Mouse (Mus musculus): ENCODE measurements around the gene Etl4. TPM values are rescaled to one million over a fixed set of nuclear protein-coding genes. Genes with fewer than 3 reads are reported as not detected.

Gene Etl4
- polyA plus RNA-seq, 1 experiment from 2014 or later = 12.3 TPM

DNA sequence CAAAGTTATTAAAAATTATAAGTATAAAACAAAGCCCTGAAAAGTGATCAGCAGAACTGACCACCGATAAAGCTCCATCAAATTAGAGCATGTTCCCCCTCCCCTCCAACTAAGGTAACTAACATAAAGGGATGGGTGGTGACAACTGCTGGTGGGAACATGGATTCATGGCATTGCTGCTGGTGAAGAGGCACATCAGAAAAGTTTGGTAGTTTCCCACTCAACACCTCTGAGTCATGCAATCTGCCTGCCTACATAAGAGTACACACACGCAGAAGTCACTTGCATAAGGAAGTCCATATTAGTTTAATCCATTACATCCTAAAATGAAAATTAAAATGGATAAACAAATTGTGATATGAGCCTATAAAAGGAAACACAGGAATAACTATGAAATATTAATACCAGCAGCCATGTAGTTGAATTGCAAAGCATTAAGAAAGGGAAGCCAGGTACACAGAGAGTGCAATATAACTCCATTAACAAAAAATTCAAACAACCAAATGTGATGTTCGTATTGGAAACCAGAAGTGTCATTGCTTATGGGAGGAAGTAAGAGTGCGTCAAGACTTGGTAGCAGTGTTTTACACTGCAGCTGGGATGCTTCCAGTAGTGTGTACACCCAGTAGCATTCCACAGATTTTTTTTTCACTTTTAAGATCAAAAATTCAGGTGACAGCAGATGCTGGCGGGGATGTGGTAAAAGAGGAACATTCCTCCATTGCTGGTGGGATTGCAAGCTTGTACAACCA, 307.3 kb downstream of the Etl4 start:
- no peaks in the 10 kb centered on the region for H3K36me3 ChIP-seq
- 81% methylated on average over 5 of the region's 5 CpGs for WGBS

GRCm38 (mm10) chr2:20231371-20231770, 321.8 kb downstream of the Etl4 start:
- H3K4me2 ChIP-seq = no peak overlapping the region
- no peak overlapping the region for H3K27ac ChIP-seq (ENCODE audit: poor library complexity, severe bottlenecking)
- no peaks in the 10 kb centered on the region for H3K4me1 ChIP-seq (replicated peaks)
- 70% methylated on average over 4 of the region's 4 CpGs for WGBS
- no peak overlapping the region for H3K9ac ChIP-seq
- no peaks in the 10 kb centered on the region for H3K9me3 ChIP-seq (replicated peaks)
- H3K4me3 ChIP-seq = no peak overlapping the region
- no peak for ATAC-seq (ENCODE audit: insufficient number of reproducible peaks, low FRiP score)
- no peaks in the 10 kb centered on the region for H3K27me3 ChIP-seq (replicated peaks)
- no peaks in the 10 kb centered on the region for H3K36me3 ChIP-seq

More for the DNA sequence above, 307.3 kb downstream of the Etl4 start:
- no peak overlapping the region for H3K4me3 ChIP-seq
- H3K4me1 ChIP-seq (replicated peaks) = no peaks in the 10 kb centered on the region
- no peak overlapping the region for H3K27ac ChIP-seq (ENCODE audit: poor library complexity, severe bottlenecking)
- no peaks in the 10 kb centered on the region for H3K27me3 ChIP-seq (replicated peaks)
- no peak overlapping the region for H3K9ac ChIP-seq
- no peaks in the 10 kb centered on the region for H3K9me3 ChIP-seq (replicated peaks)
- no peak overlapping the region for H3K4me2 ChIP-seq
- no peak for ATAC-seq (ENCODE audit: insufficient number of reproducible peaks, low FRiP score)

- WGBS = 73% methylated on average over 4 of the region's 4 CpGs
- H3K9me3 ChIP-seq (replicated peaks) = no peaks in the 10 kb centered on the region
Measured at GRCm38 (mm10) chr2:20248043-20248664, 338.6 kb downstream of the Etl4 start.

GRCm38 (mm10) chr2:20249403-20249802, 339.8 kb downstream of the Etl4 start:
- WGBS = 33% methylated on average over 4 of the region's 4 CpGs
- H3K4me1 ChIP-seq (replicated peaks) = 0 out of 2 replicates have a peak, but pooled peaks cover 3% of the 10 kb centered on the region
- ATAC-seq (ENCODE audit: insufficient number of reproducible peaks, low FRiP score) = no peak
- H3K9ac ChIP-seq = no peak overlapping the region
- no peak overlapping the region for H3K4me2 ChIP-seq
- H3K36me3 ChIP-seq = no peaks in the 10 kb centered on the region
- no peaks in the 10 kb centered on the region for H3K27me3 ChIP-seq (replicated peaks)
- H3K27ac ChIP-seq (ENCODE audit: poor library complexity, severe bottlenecking) = no peak overlapping the region
- H3K4me3 ChIP-seq = no peak overlapping the region
- peaks cover 4% of the 10 kb centered on the region for H3K9me3 ChIP-seq (replicated peaks)

More at GRCm38 (mm10) chr2:20248043-20248664, 338.6 kb downstream of the Etl4 start:
- H3K9ac ChIP-seq = no peak overlapping the region
- no peaks in the 10 kb centered on the region for H3K36me3 ChIP-seq
- H3K27me3 ChIP-seq (replicated peaks) = no peaks in the 10 kb centered on the region
- no peak overlapping the region for H3K27ac ChIP-seq (ENCODE audit: poor library complexity, severe bottlenecking)
- H3K4me1 ChIP-seq (replicated peaks) = 0 out of 2 replicates have a peak, but pooled peaks cover 3% of the 10 kb centered on the region
- ATAC-seq (ENCODE audit: insufficient number of reproducible peaks, low FRiP score) = no peak
- H3K4me3 ChIP-seq = no peak overlapping the region
- no peak overlapping the region for H3K4me2 ChIP-seq

- no peak overlapping the region for H3K27ac ChIP-seq (ENCODE audit: poor library complexity, severe bottlenecking)
- no peaks in the 10 kb centered on the region for H3K9me3 ChIP-seq (replicated peaks)
- no peaks in the 10 kb centered on the region for H3K36me3 ChIP-seq
- no peak overlapping the region for H3K4me2 ChIP-seq
- ATAC-seq (ENCODE audit: insufficient number of reproducible peaks, low FRiP score) = no peak
- no peaks in the 10 kb centered on the region for H3K27me3 ChIP-seq (replicated peaks)
- H3K9ac ChIP-seq = no peak overlapping the region
- H3K4me3 ChIP-seq = no peak overlapping the region
- 60% methylated on average over 2 of the region's 2 CpGs for WGBS
- no peaks in the 10 kb centered on the region for H3K4me1 ChIP-seq (replicated peaks)
Measured at GRCm38 (mm10) chr2:20276124-20276523, 366.5 kb downstream of the Etl4 start.

DNA sequence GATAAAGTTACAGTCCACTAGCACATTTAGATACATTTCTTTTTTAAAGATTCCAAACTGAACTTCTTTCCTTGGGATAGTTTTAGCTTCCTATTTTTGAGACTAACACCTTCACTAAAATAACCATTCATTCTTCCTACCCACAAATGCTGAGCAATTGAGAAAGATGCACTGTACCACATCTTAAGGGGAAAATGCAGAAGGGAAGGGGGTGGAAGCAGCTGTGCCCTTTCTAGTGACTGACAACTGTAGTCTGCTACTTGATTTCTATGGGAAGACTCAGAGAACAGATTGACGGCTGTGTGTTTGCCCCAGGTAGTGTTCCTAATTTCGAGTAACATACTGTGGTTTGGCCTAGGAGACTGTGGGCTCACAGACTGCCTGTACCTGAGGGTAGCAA, 372.3 kb downstream of the Etl4 start:
- H3K4me3 ChIP-seq = no peak overlapping the region
- H3K27ac ChIP-seq (ENCODE audit: poor library complexity, severe bottlenecking) = no peak overlapping the region
- no peaks in the 10 kb centered on the region for H3K9me3 ChIP-seq (replicated peaks)
- no peaks in the 10 kb centered on the region for H3K27me3 ChIP-seq (replicated peaks)
- 75% methylated on average over 2 of the region's 2 CpGs for WGBS
- no peak overlapping the region for H3K9ac ChIP-seq
- H3K4me2 ChIP-seq = no peak overlapping the region
- no peak for ATAC-seq (ENCODE audit: insufficient number of reproducible peaks, low FRiP score)
- H3K4me1 ChIP-seq (replicated peaks) = no peaks in the 10 kb centered on the region; the same call in 1 of the 2 replicates
- H3K36me3 ChIP-seq = no peaks in the 10 kb centered on the region

GRCm38 (mm10) chr2:20284425-20284824, 374.8 kb downstream of the Etl4 start:
- Histone ChIP-seq H3K9ac (no peak overlapping the region), H3K27ac (ENCODE audit: poor library complexity, severe bottlenecking) (no peak overlapping the region), H3K9me3 (replicated peaks) (no peaks in the 10 kb centered on the region), H3K4me2 (no peak overlapping the region), H3K4me1 (replicated peaks) (no peaks in the 10 kb centered on the region; the same call in 1 of the 2 replicates), H3K27me3 (replicated peaks) (no peaks in the 10 kb centered on the region), H3K4me3 (no peak overlapping the region), H3K36me3 (no peaks in the 10 kb centered on the region)
- WGBS = 39% methylated on average over 2 of the region's 2 CpGs
- no peak for ATAC-seq (ENCODE audit: insufficient number of reproducible peaks, low FRiP score)

DNA sequence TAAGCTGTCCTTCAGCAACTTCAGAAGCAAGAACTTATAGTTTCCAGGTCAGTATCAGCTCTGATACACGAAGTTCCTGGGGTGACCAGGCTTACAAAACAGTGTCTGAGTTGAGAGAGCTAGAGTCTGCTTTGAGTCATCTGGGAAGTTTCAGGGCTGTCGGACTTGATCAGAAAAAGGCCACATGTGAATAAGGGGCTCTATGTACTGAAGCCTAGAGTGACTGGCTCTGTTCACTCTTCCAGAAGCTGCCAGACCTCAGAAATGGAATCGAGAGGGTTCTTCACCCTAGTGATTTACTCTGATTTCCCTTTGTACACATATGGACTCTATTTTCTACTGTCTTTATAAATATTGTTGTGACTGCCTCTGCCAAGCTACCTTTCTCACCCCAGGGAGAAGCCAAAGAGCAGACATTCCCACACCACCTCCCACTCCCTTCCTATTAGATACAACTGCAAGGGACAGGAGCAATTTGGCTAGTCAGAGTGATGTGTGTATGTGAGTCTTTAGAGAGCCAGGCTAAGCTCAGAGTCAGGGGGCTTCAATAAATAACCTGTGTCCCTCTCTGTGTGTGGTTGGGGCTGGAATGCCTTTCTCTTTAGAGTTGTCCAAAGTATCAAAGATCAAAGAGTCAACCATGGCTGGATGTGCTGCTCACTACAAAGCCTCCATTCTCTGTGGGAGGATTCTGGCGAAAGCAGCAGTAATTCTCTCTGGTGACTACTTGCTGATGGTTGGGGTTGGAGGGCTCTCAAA, 381.6 kb downstream of the Etl4 start:
- Histone ChIP-seq H3K27ac (ENCODE audit: poor library complexity, severe bottlenecking) (no peak overlapping the region), H3K4me1 (replicated peaks) (no peaks in the 10 kb centered on the region), H3K4me2 (no peak overlapping the region), H3K9me3 (replicated peaks) (peaks cover 6% of the 10 kb centered on the region; the same call in 1 of the 2 replicates), H3K4me3 (no peak overlapping the region), H3K27me3 (replicated peaks) (no peaks in the 10 kb centered on the region), H3K9ac (no peak overlapping the region), H3K36me3 (no peaks in the 10 kb centered on the region)
- ATAC-seq (ENCODE audit: insufficient number of reproducible peaks, low FRiP score) = no peak
- 46% methylated on average over 4 of the region's 4 CpGs for WGBS

GRCm38 (mm10) chr2:20291741-20292110, 382.1 kb downstream of the Etl4 start:
- Histone ChIP-seq H3K27ac (ENCODE audit: poor library complexity, severe bottlenecking) (no peak overlapping the region), H3K9ac (no peak overlapping the region), H3K4me3 (no peak overlapping the region), H3K27me3 (replicated peaks) (no peaks in the 10 kb centered on the region), H3K4me2 (no peak overlapping the region), H3K36me3 (no peaks in the 10 kb centered on the region), H3K9me3 (replicated peaks) (peaks cover 6% of the 10 kb centered on the region; the same call in 1 of the 2 replicates), H3K4me1 (replicated peaks) (no peaks in the 10 kb centered on the region)
- WGBS = 51% methylated on average over 2 of the region's 2 CpGs
- no peak for ATAC-seq (ENCODE audit: insufficient number of reproducible peaks, low FRiP score)

DNA sequence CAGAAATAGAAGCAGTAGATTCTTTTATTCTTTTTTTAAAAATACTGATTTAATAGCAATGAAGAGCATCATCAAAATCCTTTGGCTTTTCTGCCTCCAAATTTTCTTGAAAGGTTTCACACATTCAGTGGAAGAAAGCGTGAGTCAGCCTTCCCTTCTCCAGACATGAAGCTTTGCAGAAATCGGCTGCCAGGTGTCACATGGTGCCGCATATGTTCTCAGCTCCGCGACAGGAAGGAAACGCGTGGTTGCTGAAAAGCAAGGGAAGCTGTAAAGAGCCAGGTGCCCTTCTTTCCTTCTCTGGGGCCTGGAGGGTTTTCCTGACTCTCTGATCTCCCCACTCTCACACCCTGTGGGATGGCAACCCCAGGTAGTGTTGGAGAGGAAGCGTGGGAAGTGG, 383.8 kb downstream of the Etl4 start:
- 75% methylated on average over 8 of the region's 8 CpGs for WGBS
- no peaks in the 10 kb centered on the region for H3K36me3 ChIP-seq
- H3K9ac ChIP-seq = no peak overlapping the region
- H3K27me3 ChIP-seq (replicated peaks) = no peaks in the 10 kb centered on the region
- H3K4me3 ChIP-seq = no peak overlapping the region
- H3K27ac ChIP-seq (ENCODE audit: poor library complexity, severe bottlenecking) = no peak overlapping the region
- no peak overlapping the region for H3K4me2 ChIP-seq
- ATAC-seq (ENCODE audit: insufficient number of reproducible peaks, low FRiP score) = no peak
- peaks cover 6% of the 10 kb centered on the region; the same call in 1 of the 2 replicates for H3K9me3 ChIP-seq (replicated peaks)
- no peaks in the 10 kb centered on the region for H3K4me1 ChIP-seq (replicated peaks)

DNA sequence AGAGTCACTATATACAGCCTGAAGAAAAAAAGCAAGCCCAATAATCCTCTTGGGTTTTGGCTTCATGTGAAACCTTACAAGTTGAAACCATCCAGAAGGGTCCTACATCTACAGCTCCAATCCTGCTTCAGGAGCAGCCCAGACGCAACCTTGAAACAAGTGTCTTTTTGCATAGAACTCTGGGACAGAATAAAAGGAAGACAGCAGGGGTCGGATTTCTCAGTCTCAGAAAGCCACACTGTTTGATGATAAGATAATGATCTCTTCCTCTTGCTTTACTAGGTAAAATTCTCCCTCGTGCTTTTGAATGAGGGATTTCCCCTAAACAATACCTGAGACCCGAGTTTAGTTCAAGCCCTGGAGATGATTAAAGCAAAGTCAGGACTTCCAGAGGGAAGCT, 385.0 kb downstream of the Etl4 start:
- no peak overlapping the region for H3K4me3 ChIP-seq
- no peaks in the 10 kb centered on the region for H3K36me3 ChIP-seq
- H3K4me1 ChIP-seq (replicated peaks) = no peaks in the 10 kb centered on the region
- H3K9me3 ChIP-seq (replicated peaks) = peaks cover 6% of the 10 kb centered on the region; the same call in 1 of the 2 replicates
- no peak overlapping the region for H3K4me2 ChIP-seq
- no peak overlapping the region for H3K27ac ChIP-seq (ENCODE audit: poor library complexity, severe bottlenecking)
- ATAC-seq (ENCODE audit: insufficient number of reproducible peaks, low FRiP score) = no peak
- 31% methylated on average over 4 of the region's 4 CpGs for WGBS
- no peak overlapping the region for H3K9ac ChIP-seq
- H3K27me3 ChIP-seq (replicated peaks) = no peaks in the 10 kb centered on the region

All from heart, embryonic 12.5 days (tissue).